Mouse (Mus musculus) kidney, embryonic 14.5 days (tissue): Measurements from ENCODE around the gene Crp. TPM values are rescaled to one million over a fixed set of nuclear protein-coding genes. Genes with fewer than 3 reads are reported as not detected.

Source experiments
- ATAC-seq: fragments of 200-750 bp; cut with Nextera tagmentation; 2 replicates; pipeline ENCODE4 v1.8.0; 2017; ENCODE audit warnings: moderate number of reproducible peaks, mild to moderate bottlenecking, moderate TSS enrichment, moderate library complexity; ENCODE audit not compliant: low FRiP score, low TSS enrichment
- H3K27ac ChIP-seq: fragments of 300-500 bp; sonication (generic); 2 replicates; pipeline ENCODE4 v1.5.1; 2014; ENCODE audit warnings: low read depth, mild to moderate bottlenecking, low read length, moderate library complexity, mixed read lengths
- H3K27me3 ChIP-seq: fragments of 300-500 bp; sonication (generic); 2 replicates; pipeline ENCODE4 v1.6.1; 2014; ENCODE audit warnings: mild to moderate bottlenecking, low read length; ENCODE audit not compliant: control insufficient read depth, insufficient read depth
- H3K36me3 ChIP-seq: fragments of 300-500 bp; sonication (generic); 2 replicates; pipeline ENCODE4 v1.6.1; 2014; ENCODE audit warnings: low read length, mixed read lengths; ENCODE audit not compliant: control insufficient read depth, insufficient read depth
- H3K4me1 ChIP-seq: fragments of 300-500 bp; sonication (generic); 2 replicates; pipeline ENCODE4 v1.6.1; 2014; ENCODE audit warnings: low read length, mixed read lengths; ENCODE audit not compliant: control insufficient read depth, insufficient read depth
- H3K4me2 ChIP-seq: fragments of 300-500 bp; sonication (generic); replicated peaks from 2 replicates; pipeline ENCODE4 v1.6.1; 2014; ENCODE audit warnings: low read depth, mild to moderate bottlenecking, low read length
- H3K4me3 ChIP-seq: fragments of 300-500 bp; sonication (generic); 2 replicates; pipeline ENCODE4 v1.5.1; 2014; ENCODE audit warnings: mild to moderate bottlenecking, low read length
- H3K9ac ChIP-seq: fragments of 300-500 bp; sonication (generic); 2 replicates; pipeline ENCODE4 v1.6.1; 2014; ENCODE audit warnings: low read depth, mild to moderate bottlenecking, low read length, moderate library complexity
- H3K9me3 ChIP-seq: fragments of 300-500 bp; sonication (generic); 2 replicates; pipeline ENCODE4 v1.6.1; 2016; ENCODE audit warnings: low read length; ENCODE audit not compliant: control insufficient read depth
- WGBS: fragments of 180-500 bp; shearing (Covaris S2); extraction: QIAGEN DNeasy Blood & Tissue Kit; methylation state at CpG from one replicate; pipeline ENCODE4 v1.1.7; 2014; 5-methylcytosine and 5-hydroxymethylcytosine counted together
- polyA plus RNA-seq: library from polyadenylated mRNA; unstranded; fragments of >200 nt; fragmentation: Nextera tagmentation; extraction: Ambion mirVana; gene quantifications from 2 replicates; pipeline ENCODE4 v1.2.1, GENCODE M21; 2014

The Crp gene
- polyA plus RNA-seq, 1 experiment from 2014 or later = 0.73 TPM

DNA sequence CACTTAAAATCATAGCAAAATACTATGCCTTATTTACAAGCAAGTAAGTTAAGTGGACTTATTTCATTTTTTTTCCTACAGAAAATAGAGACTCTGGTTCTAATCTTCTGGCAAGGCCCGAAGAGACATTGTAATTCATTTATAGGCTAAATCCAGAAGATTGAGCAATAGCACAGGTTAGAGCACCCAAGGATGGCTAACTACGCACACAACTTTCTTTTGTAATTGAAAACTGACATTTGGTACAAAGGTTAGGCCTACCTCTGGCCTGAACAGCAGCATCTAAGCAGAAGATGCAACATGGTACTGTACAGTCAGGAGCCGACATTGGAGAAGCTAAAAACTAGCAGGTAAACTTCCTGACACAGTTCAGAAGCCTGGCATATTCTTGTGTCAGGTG, 4.0 kb downstream of the Crp start:
- Histone ChIP-seq H3K9ac (no peak overlapping the region), H3K4me3 (no peak overlapping the region), H3K4me1 (no peaks in the 10 kb centered on the region), H3K27me3 (no peaks in the 10 kb centered on the region), H3K36me3 (no peaks in the 10 kb centered on the region), H3K9me3 (no peaks in the 10 kb centered on the region), H3K4me2 (no peak overlapping the region), H3K27ac (no peak overlapping the region)
- WGBS = 98% methylated on average over 3 of the region's 3 CpGs
- no peak for ATAC-seq

DNA sequence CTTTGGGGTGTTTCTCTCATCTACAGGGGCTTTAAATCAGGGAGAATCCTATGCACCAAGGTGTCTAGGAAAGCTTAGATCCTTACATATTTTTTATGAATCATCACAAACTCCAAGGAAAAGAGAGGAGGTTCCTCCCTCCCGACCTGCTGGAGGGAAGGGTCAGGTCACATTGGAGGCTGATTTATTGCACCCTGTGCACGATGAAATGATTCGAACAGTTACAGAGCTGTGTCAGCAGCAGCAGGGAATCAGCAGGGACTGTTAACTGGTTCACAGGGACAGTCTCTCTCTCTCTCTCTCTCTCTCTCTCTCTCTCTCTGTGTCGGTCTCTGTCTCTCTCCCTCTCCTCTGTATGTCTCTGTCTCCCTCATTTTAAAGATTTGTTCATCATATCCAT, 6.9 kb downstream of the Crp start:
- H3K4me2 ChIP-seq = no peak overlapping the region
- 14% methylated on average over 4 of the region's 4 CpGs for WGBS
- H3K9me3 ChIP-seq = no peaks in the 10 kb centered on the region
- 0 out of 2 replicates have a peak, but pooled peaks have one; percentile 62 for ATAC-seq
- H3K27me3 ChIP-seq = no peaks in the 10 kb centered on the region
- H3K27ac ChIP-seq = no peak overlapping the region
- H3K9ac ChIP-seq = no peak overlapping the region
- H3K4me3 ChIP-seq = no peak overlapping the region
- no peaks in the 10 kb centered on the region for H3K36me3 ChIP-seq
- no peaks in the 10 kb centered on the region for H3K4me1 ChIP-seq

- 73% methylated on average over 4 of the region's 4 CpGs for WGBS
- Histone ChIP-seq H3K27me3 (no peaks in the 10 kb centered on the region), H3K36me3 (no peaks in the 10 kb centered on the region), H3K27ac (no peak overlapping the region), H3K4me1 (no peaks in the 10 kb centered on the region), H3K9ac (no peak overlapping the region), H3K9me3 (no peaks in the 10 kb centered on the region), H3K4me3 (no peak overlapping the region), H3K4me2 (no peak overlapping the region)
- ATAC-seq = no peak
Measured at GRCm38 (mm10) chr1:172706243-172706642, 8.4 kb downstream of the Crp start.

DNA sequence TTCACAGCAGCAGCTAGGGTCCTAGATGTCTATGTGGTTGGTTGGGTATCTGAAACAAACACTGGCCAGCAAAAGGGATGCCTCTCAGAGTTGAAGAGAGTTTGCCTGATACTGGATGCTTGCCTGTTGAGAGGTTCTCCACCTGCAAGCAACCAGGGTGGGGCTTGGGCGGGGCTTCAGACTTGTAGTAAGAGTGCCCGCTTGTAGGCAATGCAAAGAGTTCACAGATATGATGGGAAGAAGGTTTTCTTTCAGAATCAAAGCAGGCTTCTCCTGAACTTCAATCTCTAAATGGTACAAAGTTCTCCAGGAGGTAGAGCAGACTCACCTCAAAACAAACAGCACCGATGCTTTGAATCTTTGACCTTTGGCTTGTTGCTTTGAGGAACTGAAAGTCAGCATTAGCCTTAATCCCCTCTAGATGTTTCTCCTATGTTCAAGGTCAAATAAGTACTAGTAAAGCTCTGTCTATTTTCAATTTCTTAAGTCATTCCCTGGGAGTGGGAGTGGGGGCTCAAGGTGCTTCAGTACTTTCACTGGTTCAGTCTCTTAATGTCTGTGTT, 12.0 kb downstream of the Crp start:
- ATAC-seq = no peak
- Histone ChIP-seq H3K36me3 (no peaks in the 10 kb centered on the region), H3K9me3 (no peaks in the 10 kb centered on the region), H3K4me2 (no peak overlapping the region), H3K9ac (no peak overlapping the region), H3K27me3 (no peaks in the 10 kb centered on the region), H3K27ac (no peak overlapping the region), H3K4me3 (no peak overlapping the region), H3K4me1 (no peaks in the 10 kb centered on the region)
- 89% methylated on average over 3 of the region's 3 CpGs for WGBS

GRCm38 (mm10) chr1:172711396-172711795, 13.5 kb downstream of the Crp start:
- H3K4me3 ChIP-seq = no peak overlapping the region
- H3K9ac ChIP-seq = no peak overlapping the region
- no peak for ATAC-seq
- H3K4me1 ChIP-seq = no peaks in the 10 kb centered on the region
- H3K27me3 ChIP-seq = no peaks in the 10 kb centered on the region
- no peak overlapping the region for H3K27ac ChIP-seq
- H3K4me2 ChIP-seq = no peak overlapping the region
- no peaks in the 10 kb centered on the region for H3K36me3 ChIP-seq
- WGBS = 51% methylated on average over 2 of the region's 2 CpGs
- H3K9me3 ChIP-seq = no peaks in the 10 kb centered on the region

DNA sequence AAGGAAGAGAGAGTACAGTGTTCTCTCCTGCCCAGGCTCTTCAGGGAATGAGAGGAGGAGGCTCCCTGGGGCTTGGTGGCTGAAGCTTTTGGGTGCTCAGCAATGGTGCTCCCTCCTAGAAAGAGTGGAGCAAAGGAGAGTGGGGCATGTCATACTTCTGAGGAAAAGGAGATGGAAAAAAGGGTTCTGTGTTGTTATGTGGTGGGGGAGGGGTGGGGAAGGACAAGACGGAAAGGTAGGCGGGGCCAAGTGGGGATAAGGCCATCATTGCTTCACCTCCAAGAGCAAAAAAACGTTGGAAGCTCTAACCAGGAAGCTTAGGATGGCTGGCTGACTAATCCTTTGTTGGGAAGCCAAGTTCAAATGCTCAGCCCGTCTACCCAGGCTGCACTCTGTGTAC, 14.1 kb downstream of the Crp start:
- no peak overlapping the region for H3K4me3 ChIP-seq
- no peak overlapping the region for H3K4me2 ChIP-seq
- H3K9ac ChIP-seq = no peak overlapping the region
- no peaks in the 10 kb centered on the region for H3K36me3 ChIP-seq
- no peaks in the 10 kb centered on the region for H3K9me3 ChIP-seq
- ATAC-seq = no peak
- no peaks in the 10 kb centered on the region for H3K27me3 ChIP-seq
- H3K4me1 ChIP-seq = no peaks in the 10 kb centered on the region
- peak overlapping the region; percentile 42; the same call in 1 of the 2 replicates for H3K27ac ChIP-seq
- 66% methylated on average over 4 of the region's 4 CpGs for WGBS

DNA sequence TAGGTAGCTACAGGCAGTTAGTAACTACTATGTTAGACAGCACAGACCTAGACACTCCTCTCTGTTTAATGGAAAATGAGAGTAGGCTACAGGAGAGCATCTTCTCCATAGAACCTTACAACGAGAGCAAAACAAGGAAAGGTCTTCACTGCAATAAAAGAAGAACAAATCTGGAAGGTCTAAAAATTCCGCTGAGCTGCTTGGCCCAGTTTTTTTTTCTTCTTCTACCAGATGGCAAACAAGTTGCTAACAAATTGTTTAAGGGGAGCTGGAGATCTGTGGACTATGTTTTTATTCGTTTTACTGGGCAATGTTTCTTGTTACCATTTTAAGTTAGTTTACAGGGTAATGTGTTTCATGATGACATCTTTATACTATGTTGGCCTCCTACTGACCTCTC, 53.4 kb downstream of the Crp start:
- no peak overlapping the region for H3K4me2 ChIP-seq
- H3K4me3 ChIP-seq = no peak overlapping the region
- H3K9me3 ChIP-seq = no peaks in the 10 kb centered on the region
- no peak for ATAC-seq
- H3K9ac ChIP-seq = no peak overlapping the region
- no peaks in the 10 kb centered on the region for H3K4me1 ChIP-seq
- no peaks in the 10 kb centered on the region for H3K27me3 ChIP-seq
- no peaks in the 10 kb centered on the region for H3K36me3 ChIP-seq
- no peak overlapping the region for H3K27ac ChIP-seq
- WGBS = 67% methylated on average over 3 of the region's 3 CpGs

DNA sequence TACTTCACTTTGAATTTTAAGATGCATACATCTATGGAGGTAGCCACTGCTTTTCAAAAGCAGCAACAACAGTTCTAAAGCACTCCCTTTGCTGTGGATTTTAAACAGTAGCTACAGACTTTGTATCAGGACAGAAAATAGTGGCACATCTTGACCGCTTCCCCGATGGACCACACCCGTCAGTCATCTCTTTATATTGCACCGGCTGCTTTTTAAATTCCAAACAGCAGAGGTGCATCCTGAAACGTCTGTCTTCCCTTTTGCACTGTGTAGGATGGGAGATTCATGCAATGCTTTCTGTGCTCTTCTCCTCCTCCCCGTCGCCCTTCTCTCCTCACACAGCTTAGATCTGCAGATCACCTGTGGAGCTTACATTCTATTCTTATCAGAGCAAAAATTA, 57.3 kb downstream of the Crp start:
- no peaks in the 10 kb centered on the region for H3K36me3 ChIP-seq
- H3K9ac ChIP-seq = no peak overlapping the region
- ATAC-seq = no peak
- H3K4me3 ChIP-seq = no peak overlapping the region
- H3K9me3 ChIP-seq = no peaks in the 10 kb centered on the region
- H3K4me1 ChIP-seq = no peaks in the 10 kb centered on the region
- no peaks in the 10 kb centered on the region for H3K27me3 ChIP-seq
- WGBS = 77% methylated on average over 7 of the region's 7 CpGs
- H3K27ac ChIP-seq = no peak overlapping the region
- no peak overlapping the region for H3K4me2 ChIP-seq

DNA sequence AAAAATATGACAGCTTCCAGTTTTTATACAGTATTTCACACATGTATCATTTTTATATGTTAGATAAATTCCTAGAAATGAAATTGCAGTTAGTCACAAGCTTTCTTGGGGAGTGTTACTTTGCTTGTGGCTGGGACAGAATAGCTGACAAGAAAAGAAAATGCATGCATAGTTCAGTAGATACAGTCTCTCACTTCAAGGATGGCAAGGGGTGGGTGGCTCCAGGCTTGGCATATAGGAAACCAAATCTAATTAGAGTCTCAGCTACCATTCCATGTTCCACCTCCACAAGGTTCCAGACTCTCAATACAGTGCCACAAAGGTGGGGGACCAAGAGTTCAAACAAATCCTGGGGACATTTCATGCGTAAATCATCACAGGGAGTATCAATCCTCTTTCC, 61.7 kb downstream of the Crp start:
- 88% methylated on average over 1 of the region's 1 CpGs for WGBS
- no peak overlapping the region for H3K9ac ChIP-seq
- ATAC-seq = no peak

More for the DNA sequence above, 61.7 kb downstream of the Crp start:
- Histone ChIP-seq H3K27ac (no peak overlapping the region), H3K9me3 (no peaks in the 10 kb centered on the region), H3K4me1 (no peaks in the 10 kb centered on the region), H3K4me3 (no peak overlapping the region), H3K27me3 (no peaks in the 10 kb centered on the region), H3K4me2 (no peak overlapping the region), H3K36me3 (no peaks in the 10 kb centered on the region)
